Mouse (Mus musculus): ENCODE measurements around the gene Mef2a.

DNA sequence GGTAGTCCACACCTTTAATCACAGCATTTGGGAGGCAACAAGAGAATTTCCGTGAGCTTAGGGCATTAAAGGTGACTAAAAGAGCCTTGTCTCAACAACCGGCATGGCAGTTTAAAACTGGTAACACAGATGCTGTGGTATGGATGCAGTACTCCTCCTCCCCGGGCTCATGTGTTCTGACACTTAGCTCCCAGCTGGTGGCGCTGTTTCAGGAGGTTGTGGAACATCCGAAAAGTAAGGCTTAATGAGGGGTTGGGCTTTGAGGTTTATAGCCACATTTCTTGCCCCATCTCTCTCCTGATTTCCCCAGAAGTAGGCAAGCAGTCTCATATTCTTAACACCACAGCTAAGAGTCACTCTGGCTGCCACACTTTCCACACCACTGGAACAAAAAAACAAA, 16.8 kb downstream of the Mef2a start:
- TF ChIP-seq CTCF (IDR thresholded peaks at IDR 0.05; ENCODE audit: low read depth, low read length) = no peak
- no peak for TF ChIP-seq POLR2A (IDR thresholded peaks at IDR 0.05; ENCODE audit: borderline replicate concordance, low read depth, low read length)

Measured in bone marrow macrophage, adult 2 months (primary cell).